Mouse (Mus musculus) midbrain, embryonic 11.5 days (tissue): ENCODE measurements around the gene Galnt2. TPM values are rescaled to one million over a fixed set of nuclear protein-coding genes. Genes with fewer than 3 reads are reported as not detected.
A peak's percentile ranks its signal among the peaks of the same experiment; 100 is the strongest.

Experiments
- ATAC-seq: fragments of 200-750 bp; cut with Nextera tagmentation; 2 replicates; pipeline ENCODE4 v1.8.0; 2017; ENCODE audit warnings: moderate TSS enrichment, moderate library complexity; ENCODE audit not compliant: low FRiP score
- DNase-seq: peaks from one replicate; pipeline ENCODE4 v3.0.0; 2015; ENCODE audit warnings: low spot score; ENCODE audit errors: missing footprints
- H3K27ac ChIP-seq: fragments of 300-500 bp; sonication (generic); 2 replicates; pipeline ENCODE4 v1.5.1; 2014; ENCODE audit warnings: low read depth, low read length
- H3K27me3 ChIP-seq: fragments of 300-500 bp; sonication (generic); 2 replicates; pipeline ENCODE4 v1.6.1; 2014; ENCODE audit warnings: mild to moderate bottlenecking, low read length, moderate library complexity, mixed read lengths; ENCODE audit not compliant: control insufficient read depth, insufficient read depth
- H3K36me3 ChIP-seq: fragments of 300-500 bp; sonication (generic); 2 replicates; pipeline ENCODE4 v1.6.1; 2014; ENCODE audit warnings: mild to moderate bottlenecking, low read length, moderate library complexity, mixed read lengths; ENCODE audit not compliant: control insufficient read depth, insufficient read depth
- H3K4me1 ChIP-seq: fragments of 300-500 bp; sonication (generic); 2 replicates; pipeline ENCODE4 v1.6.1; 2014; ENCODE audit warnings: low read length; ENCODE audit not compliant: control insufficient read depth, insufficient read depth
- H3K4me2 ChIP-seq: fragments of 300-500 bp; sonication (generic); 2 replicates; pipeline ENCODE4 v1.6.1; 2014; ENCODE audit warnings: mild to moderate bottlenecking, moderate library complexity
- H3K4me3 ChIP-seq: fragments of 300-500 bp; sonication (generic); 2 replicates; pipeline ENCODE4 v1.5.1; 2014; ENCODE audit warnings: low read depth, low read length
- H3K9ac ChIP-seq: fragments of 300-500 bp; sonication (generic); 2 replicates; pipeline ENCODE4 v1.6.1; 2014; ENCODE audit warnings: low read length
- H3K9me3 ChIP-seq: fragments of 300-500 bp; sonication (generic); 2 replicates; pipeline ENCODE4 v1.6.1; 2016; ENCODE audit warnings: low read length; ENCODE audit not compliant: control insufficient read depth
- WGBS: fragments of 180-500 bp; shearing (Covaris S2); extraction: QIAGEN DNeasy Blood & Tissue Kit; methylation state at CpG from one replicate; pipeline ENCODE4 v1.1.7; 2014; 5-methylcytosine and 5-hydroxymethylcytosine counted together
- polyA plus RNA-seq: library from polyadenylated mRNA; unstranded; fragments of >200 nt; fragmentation: Nextera tagmentation; extraction: Ambion mirVana; gene quantifications from 2 replicates; pipeline ENCODE4 v1.2.1, GENCODE M21; 2014

The Galnt2 gene
- polyA plus RNA-seq, 1 experiment from 2014 or later = 76.6 TPM

DNA sequence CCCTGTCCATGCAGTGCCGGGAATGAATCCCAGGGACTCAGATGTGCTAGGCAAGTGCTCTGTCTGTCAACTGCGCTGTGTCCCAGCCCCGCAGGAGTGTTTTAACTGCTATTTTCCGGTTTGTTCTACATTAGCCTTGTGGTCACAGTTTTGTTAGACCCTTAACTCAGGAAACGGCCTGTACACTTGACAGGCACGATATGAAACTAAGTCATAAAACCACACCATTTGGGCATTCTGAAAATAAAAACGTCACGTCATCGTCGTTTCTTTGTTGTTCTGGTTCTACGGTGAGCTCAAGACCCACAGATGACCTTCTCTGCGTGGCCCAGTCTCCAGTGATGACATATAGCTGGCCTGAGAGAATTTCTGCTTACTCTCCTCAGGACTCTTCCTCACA is 40.3 kb downstream of the Galnt2 start:
- Histone ChIP-seq H3K27ac (no peak overlapping the region), H3K27me3 (no peaks in the 10 kb centered on the region), H3K4me2 (no peak overlapping the region), H3K9ac (no peak overlapping the region), H3K4me3 (no peak overlapping the region), H3K9me3 (no peaks in the 10 kb centered on the region), H3K36me3 (peaks cover 6% of the 10 kb centered on the region), H3K4me1 (peaks cover 12% of the 10 kb centered on the region)
- ATAC-seq (no peak), DNase-seq (no peak)
- 95% methylated on average over 12 of the region's 12 CpGs for WGBS

DNA sequence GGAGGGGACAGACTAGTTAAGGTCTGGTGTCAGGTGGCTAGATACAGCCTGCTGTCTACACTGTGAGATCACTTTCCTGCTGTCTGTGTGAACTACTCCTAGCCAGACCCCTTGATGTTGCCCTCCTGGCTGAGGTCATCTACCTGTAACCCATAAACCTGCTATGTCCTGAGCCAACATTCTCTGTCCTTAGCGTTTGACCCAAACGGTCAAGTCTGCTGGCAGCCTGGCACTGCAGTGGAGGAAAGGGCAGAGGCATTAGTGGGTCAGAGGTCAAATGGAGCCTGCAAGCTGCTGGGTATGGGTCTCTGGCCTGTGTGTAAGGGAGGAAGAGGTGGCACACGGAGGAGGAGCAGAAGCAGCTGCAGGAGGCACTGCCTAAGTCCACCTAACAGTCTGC is 41.6 kb downstream of the Galnt2 start:
- 65% methylated on average over 3 of the region's 3 CpGs for WGBS
- ATAC-seq = no peak

DNA sequence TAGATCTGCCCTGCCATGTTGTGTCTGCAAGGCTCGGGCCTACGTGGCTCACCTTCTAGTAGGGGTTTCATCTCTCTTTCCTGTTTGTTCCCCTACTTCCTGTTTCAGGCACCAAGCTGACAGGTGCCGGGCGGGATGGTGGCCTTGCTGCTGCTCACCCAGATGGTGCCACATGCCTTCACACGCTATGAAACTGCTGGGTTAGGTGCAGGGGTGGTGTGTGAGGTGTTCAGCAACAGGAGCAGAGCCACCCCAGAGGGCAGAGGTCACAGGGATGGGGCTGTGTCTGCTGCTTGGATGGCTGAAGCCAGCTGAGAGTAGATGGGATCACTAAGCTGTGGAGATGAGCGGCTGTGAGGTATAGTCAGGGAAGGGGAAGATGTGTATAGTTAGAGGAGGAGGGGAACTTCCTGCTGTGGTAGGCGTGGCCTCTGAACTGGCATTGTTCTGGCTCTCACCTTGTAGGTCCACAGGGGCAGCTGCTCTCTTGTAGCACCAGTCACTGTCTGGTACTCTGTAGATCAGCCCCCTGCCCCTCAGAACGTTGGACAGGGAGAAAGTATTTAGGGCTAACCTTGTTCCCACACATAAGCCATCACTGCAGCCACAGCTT is 42.5 kb downstream of the Galnt2 start:
- DNase-seq (no peak), ATAC-seq (peak; percentile 39; the same call in 1 of the 2 replicates)
- H3K4me3 ChIP-seq = no peak overlapping the region
- no peaks in the 10 kb centered on the region for H3K27me3 ChIP-seq
- H3K4me1 ChIP-seq = peaks cover 17% of the 10 kb centered on the region
- no peak overlapping the region for H3K27ac ChIP-seq
- H3K9ac ChIP-seq = no peak overlapping the region
- H3K4me2 ChIP-seq = no peak overlapping the region
- H3K9me3 ChIP-seq = no peaks in the 10 kb centered on the region
- WGBS = 64% methylated on average over 8 of the region's 8 CpGs
- H3K36me3 ChIP-seq = peaks cover 6% of the 10 kb centered on the region

More for the DNA sequence above, 41.6 kb downstream of the Galnt2 start:
- Histone ChIP-seq H3K36me3 (peaks cover 6% of the 10 kb centered on the region), H3K9me3 (no peaks in the 10 kb centered on the region), H3K27ac (no peak overlapping the region), H3K9ac (no peak overlapping the region), H3K4me2 (no peak overlapping the region), H3K27me3 (no peaks in the 10 kb centered on the region), H3K4me3 (no peak overlapping the region), H3K4me1 (peaks cover 12% of the 10 kb centered on the region)
- no peak for DNase-seq

DNA sequence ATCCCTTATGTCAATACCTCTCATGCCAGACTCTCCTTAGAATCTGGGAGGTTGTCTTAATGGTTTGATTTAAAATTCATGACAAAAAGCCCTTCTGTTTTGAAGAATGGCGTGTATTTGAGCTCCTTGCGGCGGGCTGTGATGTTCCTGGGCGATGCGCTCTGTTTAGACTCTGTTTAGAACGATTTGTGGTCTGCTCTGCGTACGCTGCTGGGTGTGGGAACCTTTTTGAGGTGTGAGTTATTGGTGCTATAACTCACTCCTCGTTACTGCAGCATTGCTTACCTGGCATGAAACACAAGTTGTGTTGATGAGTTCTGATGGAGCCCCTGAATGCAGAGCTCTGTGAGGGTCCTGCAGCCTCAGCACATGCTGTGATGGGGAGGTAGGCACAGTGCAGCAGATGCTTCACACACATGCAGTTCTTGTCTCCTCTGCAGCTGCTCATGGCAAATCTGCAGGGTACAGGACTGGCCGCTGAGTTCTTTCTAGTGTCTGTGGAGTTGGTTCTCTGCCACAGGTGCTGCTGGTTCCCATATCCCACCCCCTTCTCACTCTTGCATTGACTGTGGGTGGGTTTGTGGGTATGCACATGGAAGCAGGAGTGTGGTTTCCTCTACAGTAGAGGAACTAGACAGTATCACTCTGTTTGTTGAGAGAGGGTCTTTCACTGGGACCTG is 43.4 kb downstream of the Galnt2 start:
- Histone ChIP-seq H3K27me3 (no peaks in the 10 kb centered on the region), H3K27ac (peak overlapping the region; percentile 25; the same call in 1 of the 2 replicates), H3K4me1 (peaks cover 17% of the 10 kb centered on the region), H3K9ac (no peak overlapping the region), H3K4me3 (no peak overlapping the region), H3K36me3 (peaks cover 6% of the 10 kb centered on the region), H3K9me3 (no peaks in the 10 kb centered on the region), H3K4me2 (no peak overlapping the region)
- no peak for ATAC-seq
- no peak for DNase-seq
- WGBS = 66% methylated on average over 10 of the region's 10 CpGs

DNA sequence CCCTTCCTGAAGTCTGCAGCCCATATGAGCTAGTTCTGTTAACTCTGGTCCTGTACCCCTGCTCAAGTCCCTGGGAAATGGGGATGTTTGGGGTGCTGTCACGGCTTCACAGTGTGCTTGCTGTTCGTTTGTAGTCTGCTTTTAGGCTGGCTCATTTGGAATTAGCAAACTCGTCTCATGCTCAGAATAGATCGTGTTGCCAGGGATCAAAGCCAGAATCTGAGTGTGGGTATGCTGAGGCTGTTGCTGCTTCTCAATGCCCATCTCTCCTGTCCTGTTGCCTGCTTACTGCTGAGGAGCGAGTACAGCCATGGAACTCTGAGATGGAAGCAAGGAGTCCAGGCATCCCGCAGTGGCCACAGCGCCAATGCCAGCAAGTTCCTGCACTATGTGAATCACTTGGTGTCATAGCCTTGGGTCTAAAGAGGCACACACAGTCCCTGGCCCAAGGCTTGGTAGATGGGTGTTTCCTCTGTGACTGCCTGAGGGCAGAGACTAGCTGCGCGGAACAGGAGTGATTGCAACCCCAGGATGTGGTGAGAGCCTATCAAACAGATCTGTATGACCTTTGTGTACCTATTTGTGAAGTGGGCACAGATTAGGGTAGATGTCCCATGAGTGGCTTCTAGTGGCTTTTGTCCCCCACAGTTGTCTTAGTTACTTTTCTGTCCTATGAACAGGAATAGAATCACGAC is 44.3 kb downstream of the Galnt2 start:
- H3K9ac ChIP-seq = no peak overlapping the region
- no peaks in the 10 kb centered on the region for H3K9me3 ChIP-seq
- no peak overlapping the region for H3K4me2 ChIP-seq
- 94% methylated on average over 10 of the region's 10 CpGs for WGBS
- no peak overlapping the region for H3K4me3 ChIP-seq
- no peaks in the 10 kb centered on the region for H3K27me3 ChIP-seq
- ATAC-seq (no peak), DNase-seq (no peak)
- no peak overlapping the region; the same call in 1 of the 2 replicates for H3K27ac ChIP-seq
- H3K36me3 ChIP-seq = peaks cover 6% of the 10 kb centered on the region
- peaks cover 17% of the 10 kb centered on the region for H3K4me1 ChIP-seq

DNA sequence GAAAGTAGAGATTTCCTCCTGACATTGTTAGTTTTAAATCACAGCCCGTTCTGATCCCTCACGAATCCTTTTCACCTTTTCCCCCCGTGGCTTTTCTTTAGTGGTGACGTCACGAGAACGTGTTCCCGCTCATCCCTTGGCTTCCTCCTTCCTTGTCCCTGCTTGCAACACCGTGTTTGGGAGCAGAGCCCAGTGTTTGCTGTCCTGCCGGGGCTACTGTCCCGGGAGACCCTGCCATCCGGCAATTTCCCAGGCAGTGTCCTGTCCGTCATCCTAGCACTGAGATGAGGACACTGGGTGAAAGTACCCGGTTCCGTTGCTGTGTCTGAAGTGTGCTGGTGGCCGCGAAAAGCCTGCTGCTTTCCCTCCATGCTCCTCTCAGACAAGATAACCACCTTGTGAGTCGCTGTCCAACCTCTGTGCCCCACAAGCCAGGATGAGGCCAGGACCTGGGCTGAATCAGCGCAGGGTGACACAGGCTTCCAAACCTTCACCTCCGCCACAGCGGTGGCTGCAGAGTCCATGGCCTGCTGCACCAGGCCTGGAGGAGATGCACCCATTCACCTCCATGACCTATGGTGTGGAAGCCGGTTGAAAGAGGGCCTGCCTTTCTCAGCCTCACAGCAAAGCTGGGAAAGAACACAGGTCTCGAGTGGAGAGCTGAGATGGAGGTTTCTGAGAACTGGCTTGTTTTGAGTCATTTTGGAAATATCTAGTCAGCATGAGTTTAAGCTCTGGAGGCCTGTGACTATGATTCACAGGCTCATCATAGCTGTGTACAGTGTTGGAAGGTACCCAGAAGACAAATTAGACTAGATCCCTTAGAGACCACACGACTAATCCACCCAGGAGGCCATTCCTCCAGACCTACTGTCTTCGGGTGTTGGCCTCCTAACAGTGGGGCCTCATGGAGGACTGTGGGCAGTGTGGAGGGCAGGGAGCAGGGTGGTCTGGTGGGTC is 47.0 kb downstream of the Galnt2 start:
- Histone ChIP-seq H3K4me1 (peaks cover 35% of the 10 kb centered on the region), H3K9me3 (no peaks in the 10 kb centered on the region), H3K4me3 (no peak overlapping the region), H3K27me3 (no peaks in the 10 kb centered on the region), H3K4me2 (no peak overlapping the region), H3K27ac (no peak overlapping the region), H3K36me3 (peaks cover 6% of the 10 kb centered on the region), H3K9ac (no peak overlapping the region)
- DNase-seq (no peak), ATAC-seq (no peak)
- WGBS = 72% methylated on average over 24 of the region's 24 CpGs

DNA sequence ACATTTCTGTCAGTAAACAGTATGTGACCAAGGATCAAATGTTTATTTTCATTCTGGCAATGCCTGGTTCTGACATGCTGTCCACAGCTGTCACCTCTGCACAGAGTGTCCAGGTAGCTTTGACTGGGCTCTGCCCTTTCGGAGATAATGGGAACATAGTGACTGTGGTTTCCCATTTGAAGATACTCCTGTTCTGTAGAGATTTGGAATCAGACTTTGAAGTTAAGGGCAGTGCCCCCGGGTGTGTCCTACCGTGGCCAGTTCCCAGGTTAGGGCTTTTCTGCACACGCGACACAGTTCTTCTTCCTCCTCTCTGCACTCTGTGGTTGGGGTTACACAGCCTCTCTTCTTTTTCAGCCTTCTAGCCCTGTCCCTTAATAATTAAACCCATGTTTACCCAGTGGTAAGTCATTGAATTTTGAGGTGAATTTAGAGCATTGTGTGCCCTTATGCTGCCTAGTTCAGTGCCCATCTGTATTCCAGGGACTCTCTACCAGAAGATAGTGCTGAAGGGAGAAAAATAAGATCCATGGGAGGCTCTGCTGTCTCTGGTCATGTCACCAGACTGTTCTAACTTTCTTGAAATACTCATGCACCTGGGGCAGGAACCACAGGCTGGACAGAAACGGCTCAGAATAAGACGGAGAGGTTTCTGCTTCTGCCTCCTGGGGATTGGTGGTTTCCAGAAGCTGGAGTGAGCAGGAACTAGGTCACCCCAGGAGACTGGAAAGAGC is 47.9 kb downstream of the Galnt2 start:
- Histone ChIP-seq H3K4me2 (no peak overlapping the region), H3K4me3 (no peak overlapping the region), H3K36me3 (peaks cover 6% of the 10 kb centered on the region), H3K27ac (no peak overlapping the region), H3K27me3 (no peaks in the 10 kb centered on the region), H3K9ac (no peak overlapping the region), H3K4me1 (peaks cover 37% of the 10 kb centered on the region), H3K9me3 (no peaks in the 10 kb centered on the region)
- ATAC-seq (no peak), DNase-seq (no peak)
- 91% methylated on average over 7 of the region's 7 CpGs for WGBS

DNA sequence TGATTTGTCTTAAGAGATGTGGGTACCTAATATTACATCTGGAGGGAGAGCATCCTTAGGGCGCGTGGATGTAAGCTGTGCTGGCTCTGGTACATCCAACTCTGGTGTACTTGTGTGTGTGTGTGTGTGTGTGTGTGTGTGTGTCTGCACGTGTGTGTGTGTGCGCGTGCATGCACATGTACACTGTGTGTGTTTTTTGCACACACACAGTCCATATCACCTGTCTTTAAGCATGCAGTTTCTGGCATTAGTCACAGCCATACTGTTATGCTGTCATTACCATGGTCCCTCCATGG is 48.4 kb downstream of the Galnt2 start:
- Histone ChIP-seq H3K27me3 (no peaks in the 10 kb centered on the region), H3K9ac (no peak overlapping the region), H3K36me3 (peaks cover 6% of the 10 kb centered on the region), H3K4me3 (no peak overlapping the region), H3K9me3 (no peaks in the 10 kb centered on the region), H3K27ac (no peak overlapping the region), H3K4me1 (peaks cover 41% of the 10 kb centered on the region), H3K4me2 (no peak overlapping the region)
- WGBS = 95% methylated on average over 5 of the region's 5 CpGs
- ATAC-seq (no peak), DNase-seq (no peak)
